12 mouse cellular contexts compared by ENCODE assay signal in genomic region chr1:97934940-97935339, GRCm38 (mm10).
"Had no signal": no experiment of that assay in that cellular context is flagged by ENCODE, and none has a peak within 500 bp of the region (broad histone marks: within the 10 kb centered on the region; RNA-seq: fewer than 3 reads in every experiment).

No protein-coding gene starts in this region.

- DNase-seq: kidney, adult 8-10 months; kidney, postnatal 10 days; kidney, postnatal 36 days; layer of hippocampus, postnatal 36 days; liver, embryonic 13.5 days; lung, adult 2 months; lung, postnatal 14 days; lung, postnatal 4 days; midbrain, embryonic 14.5 days; thymus, adult 2 months; thymus, postnatal 14 days; thymus, postnatal 4 days had no signal
